Mouse (Mus musculus): ENCODE measurements around the gene Ppp2r5c.

DNA sequence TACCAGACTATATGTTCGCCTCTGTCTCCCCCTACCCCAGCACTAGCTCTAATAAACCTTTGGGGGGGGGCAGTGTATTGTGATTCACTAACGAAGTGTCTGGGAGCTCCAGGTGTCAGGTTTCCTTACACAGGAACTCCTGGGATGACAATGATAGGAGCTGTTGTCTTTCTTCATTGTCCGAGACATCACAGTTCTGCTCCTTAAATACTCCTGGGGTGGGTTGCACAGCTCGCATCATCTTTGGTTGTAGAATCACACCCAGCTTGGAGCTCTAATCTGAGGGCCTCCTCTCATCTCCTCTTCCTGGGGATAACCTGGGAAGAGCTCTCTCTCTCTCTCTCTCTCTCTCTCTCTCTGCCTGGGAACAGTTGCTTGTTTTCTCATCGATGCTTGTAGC is 94.6 kb downstream of the Ppp2r5c start:
- TF ChIP-seq CTCF (IDR thresholded peaks at IDR 0.05; ENCODE audit: low read depth, low read length): no peak
- TF ChIP-seq POLR2A (IDR thresholded peaks at IDR 0.05; ENCODE audit: extremely low read depth, insufficient read depth, low read length): no peak
